Mouse (Mus musculus): ENCODE results near the gene St3gal3.

DNA sequence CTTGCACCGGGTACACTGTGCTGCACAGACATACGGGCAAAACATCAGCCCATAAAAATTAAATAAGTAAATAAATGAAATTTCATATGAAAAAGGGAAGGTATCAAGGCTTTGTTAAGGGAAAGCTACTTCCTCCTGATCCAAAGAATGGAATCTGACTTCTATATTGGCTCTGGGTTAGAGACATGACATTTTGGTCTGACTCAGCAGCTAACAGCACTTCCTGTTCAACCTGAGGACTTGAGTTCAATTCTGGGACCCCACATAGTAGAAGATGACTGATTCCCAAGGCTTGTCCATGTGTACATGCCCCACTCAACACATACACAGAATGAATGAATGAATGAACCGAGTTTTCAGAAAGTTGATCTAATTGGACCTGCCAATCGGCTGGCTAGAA lies 216.9 kb downstream of the St3gal3 start:
- TF ChIP-seq POLR2A (IDR thresholded peaks at IDR 0.05; ENCODE audit: borderline replicate concordance, extremely low read depth, low read depth, low read length) (no peak), CTCF (IDR thresholded peaks at IDR 0.05; ENCODE audit: insufficient read depth, low read length) (no peak)
